Mouse (Mus musculus) adrenal gland, postnatal 36 days (tissue): ENCODE results near the gene Rnf7. TPM values are rescaled to one million over a fixed set of nuclear protein-coding genes. Genes with fewer than 3 reads are reported as not detected.

Experiments
- DNase-seq, 2 experiments: peaks; one replicate each; pipeline ENCODE4 v3.0.0; 2021; ENCODE audit warnings: mixed read lengths in 1 of 2
- total RNA-seq, 2 experiments: library from RNA; stranded (reverse); gene quantifications; 2 replicates each; pipeline ENCODE4 v1.2.3; 2021

Rnf7 gene
- total RNA-seq, 2 experiments from 2014 or later, result 74.9 to 79.7 TPM

- no peak for DNase-seq
These were observed 8.1 kb downstream of the Rnf7 start for GRCm38 (mm10) chr9:96470266-96470974.

GRCm38 (mm10) chr9:96469556-96470265 lies 8.8 kb downstream of the Rnf7 start:
- DNase-seq, result no peak

GRCm38 (mm10) chr9:96463708-96464107 lies 14.8 kb downstream of the Rnf7 start:
- DNase-seq, result peak in 1 of 2 experiments; percentile 34

GRCm38 (mm10) chr9:96461607-96462006 lies 16.9 kb downstream of the Rnf7 start:
- DNase-seq, result no peak

- no peak for DNase-seq
These were observed 18.2 kb downstream of the Rnf7 start for GRCm38 (mm10) chr9:96460117-96460865.

GRCm38 (mm10) chr9:96455618-96456017 lies 22.9 kb downstream of the Rnf7 start:
- DNase-seq, result no peak

DNA sequence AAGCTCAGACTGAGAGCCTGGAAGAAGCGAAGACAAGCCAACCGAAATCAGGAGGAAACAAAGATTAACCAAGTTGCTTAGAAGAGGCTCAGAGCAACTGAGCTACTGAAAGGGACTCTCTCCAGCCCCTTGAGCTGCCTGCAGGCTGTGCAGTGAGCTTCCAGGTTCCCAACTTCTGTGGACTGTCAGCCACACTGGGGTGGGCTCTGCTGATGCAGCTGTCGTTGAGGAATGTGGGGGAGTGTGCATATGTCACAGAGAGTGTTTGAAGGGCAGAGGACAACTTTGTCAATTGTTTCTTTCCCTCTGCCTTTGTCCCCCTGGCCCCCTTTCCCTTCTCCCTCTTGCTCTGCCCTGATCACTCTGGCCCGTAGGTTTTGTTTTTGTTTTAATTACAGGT lies 25.5 kb downstream of the Rnf7 start:
- no peak for DNase-seq

DNA sequence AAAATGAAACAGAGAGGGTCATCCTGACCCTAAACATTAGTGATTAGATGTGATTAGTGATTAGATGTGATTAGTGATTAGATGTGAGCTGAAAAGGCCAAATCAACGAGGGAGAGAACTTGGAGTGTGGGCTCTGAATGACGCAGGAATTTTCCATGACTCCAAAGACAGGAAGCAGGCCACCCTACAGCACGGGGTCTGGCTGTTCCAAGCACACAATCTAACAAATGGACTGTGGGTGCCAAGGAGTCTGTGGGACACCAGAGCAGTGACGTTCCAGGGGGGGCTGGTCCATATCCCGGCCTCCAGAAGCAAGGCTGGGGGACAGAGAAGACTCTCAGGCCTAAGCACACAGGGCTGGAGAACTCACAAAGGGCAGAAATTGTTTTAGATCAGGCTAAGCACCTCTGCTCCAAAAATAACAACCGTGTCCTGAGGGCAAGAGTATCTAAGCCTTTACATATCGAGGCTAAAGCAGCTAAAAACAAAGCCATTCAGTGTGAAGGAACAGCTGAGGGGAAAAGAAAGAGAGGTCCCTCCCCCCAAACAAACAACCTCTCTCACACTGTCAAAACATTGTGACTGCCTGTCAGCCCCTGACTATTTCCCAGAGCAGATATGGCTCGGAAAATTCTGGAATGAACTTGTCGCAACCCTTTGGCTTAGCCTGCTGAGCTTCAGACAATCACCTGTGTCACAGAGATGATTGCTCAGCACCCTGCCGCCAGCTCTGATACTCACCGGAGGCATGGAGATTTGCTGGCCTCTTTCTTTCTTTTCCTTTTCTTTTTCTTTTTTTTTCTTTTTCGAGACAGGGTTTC lies 27.4 kb downstream of the Rnf7 start:
- no peak for DNase-seq

DNA sequence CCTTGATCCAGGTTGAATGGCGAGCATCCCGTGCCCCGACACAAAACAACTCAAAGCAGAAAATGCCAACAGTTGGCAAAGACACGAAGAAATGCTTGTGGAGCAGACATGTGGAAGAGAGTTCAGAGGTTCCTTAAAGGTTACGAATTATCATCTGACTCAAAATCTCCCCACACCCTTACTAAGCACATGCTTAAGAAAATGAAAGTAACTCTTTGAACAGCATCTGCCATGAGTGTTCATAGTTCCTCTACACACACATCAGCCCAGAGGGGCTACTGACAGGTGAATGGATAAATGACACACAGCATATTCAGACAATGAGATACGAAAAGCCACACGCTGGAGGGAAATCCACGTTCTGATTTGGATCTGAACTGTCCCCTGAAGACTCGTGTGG lies 29.0 kb downstream of the Rnf7 start:
- DNase-seq, result no peak

GRCm38 (mm10) chr9:96445351-96445750 lies 33.1 kb downstream of the Rnf7 start:
- DNase-seq, result peak; percentile 7 to 26

- DNase-seq, result peak in 1 of 2 experiments; percentile 12
These were observed 36.4 kb downstream of the Rnf7 start for GRCm38 (mm10) chr9:96442081-96442480.

- peak in 1 of 2 experiments; percentile 62 for DNase-seq
These were observed 40.1 kb downstream of the Rnf7 start for GRCm38 (mm10) chr9:96438334-96438871.

DNA sequence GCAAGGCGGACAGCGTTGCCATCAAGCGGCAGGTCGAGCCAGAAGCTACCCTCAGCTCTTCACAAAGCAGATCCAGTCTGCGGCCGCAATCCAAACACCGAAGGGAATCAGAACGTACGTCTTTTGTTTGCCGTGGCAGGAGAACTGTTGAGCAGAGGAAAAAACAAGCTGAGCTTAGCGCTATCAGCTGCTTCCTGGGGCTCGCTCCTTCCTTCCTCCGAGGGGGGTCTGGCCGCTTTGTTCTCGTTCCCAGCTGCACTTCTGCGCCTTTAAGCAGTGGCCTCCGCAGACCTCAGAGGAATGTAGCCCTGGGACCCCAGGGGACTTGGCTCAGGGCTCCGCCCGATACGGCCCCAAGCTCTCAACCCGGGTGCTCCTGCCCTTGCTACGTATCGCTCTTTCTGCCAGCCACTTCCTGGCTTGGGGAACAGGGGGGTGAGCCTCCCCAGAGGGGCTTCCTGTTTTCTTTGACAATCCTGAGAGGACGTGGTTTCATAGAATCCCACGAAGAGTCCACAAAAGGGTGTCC lies 40.6 kb downstream of the Rnf7 start:
- DNase-seq, result peak; percentile 49 to 70

DNA sequence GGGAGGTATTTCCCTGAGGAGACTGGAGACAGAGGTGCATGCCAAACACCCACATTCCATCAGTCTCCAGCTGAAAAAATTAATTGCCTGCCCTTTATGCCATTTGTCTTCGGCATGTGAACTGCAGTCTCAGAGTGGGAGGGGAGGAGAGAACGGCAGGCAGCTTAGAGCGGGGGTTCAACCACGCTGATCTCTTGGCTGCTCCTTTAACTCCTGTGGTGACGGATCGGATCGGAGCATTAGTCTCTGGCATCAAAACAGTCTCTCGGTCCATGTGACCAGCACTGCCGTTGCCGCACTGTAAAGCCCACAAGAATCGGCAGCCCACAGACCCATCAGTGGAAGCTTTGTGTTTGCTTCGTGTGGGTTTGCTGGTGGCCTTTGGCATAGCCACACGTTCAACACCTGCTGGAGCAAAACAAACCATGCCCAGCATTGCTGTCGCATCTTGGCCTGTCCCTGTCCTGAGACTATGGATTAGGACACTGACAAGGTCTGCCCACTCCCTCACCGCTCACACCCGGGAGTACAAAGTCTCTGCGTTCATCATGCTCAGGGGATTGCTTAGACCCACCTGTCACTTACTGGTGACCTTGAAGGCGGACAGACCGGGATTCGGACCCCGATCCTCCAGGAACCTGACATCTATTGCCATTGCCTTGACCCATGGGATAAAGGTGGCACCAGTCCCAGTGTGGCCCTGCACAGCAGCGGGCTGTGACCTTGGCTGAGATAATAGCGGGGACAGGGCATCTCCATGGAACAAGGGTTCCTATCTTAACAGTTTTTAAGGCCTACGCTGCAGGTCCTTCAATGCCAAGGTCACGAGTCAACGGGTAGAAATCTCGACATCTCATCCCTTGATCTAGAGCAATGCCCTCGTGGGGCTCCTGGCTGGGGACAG lies 41.3 kb downstream of the Rnf7 start:
- DNase-seq, result peak; percentile 73 to 79

GRCm38 (mm10) chr9:96432575-96432974 lies 45.9 kb downstream of the Rnf7 start:
- DNase-seq, result no peak

DNA sequence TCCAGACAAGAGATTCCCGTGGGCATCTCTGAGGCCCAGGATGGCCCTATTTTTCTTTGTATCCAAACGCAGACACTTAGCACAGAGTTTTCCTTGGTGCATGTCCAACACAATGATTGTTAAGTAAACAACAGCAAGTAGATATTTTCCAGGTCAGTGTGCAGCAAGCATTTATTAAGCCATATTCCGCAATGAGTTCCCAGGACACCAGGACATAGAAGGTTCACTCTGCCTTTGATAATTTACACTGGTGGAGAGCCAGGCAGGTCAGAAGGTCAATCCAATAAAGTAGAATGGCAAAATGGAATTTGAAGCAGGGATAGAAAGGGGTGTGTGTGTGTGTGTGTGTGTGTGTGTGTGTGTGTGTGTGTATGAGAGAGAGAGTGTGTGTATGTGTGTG lies 47.4 kb downstream of the Rnf7 start:
- DNase-seq, result no peak

- no peak for DNase-seq
These were observed 50.0 kb downstream of the Rnf7 start for GRCm38 (mm10) chr9:96428336-96429046.

DNA sequence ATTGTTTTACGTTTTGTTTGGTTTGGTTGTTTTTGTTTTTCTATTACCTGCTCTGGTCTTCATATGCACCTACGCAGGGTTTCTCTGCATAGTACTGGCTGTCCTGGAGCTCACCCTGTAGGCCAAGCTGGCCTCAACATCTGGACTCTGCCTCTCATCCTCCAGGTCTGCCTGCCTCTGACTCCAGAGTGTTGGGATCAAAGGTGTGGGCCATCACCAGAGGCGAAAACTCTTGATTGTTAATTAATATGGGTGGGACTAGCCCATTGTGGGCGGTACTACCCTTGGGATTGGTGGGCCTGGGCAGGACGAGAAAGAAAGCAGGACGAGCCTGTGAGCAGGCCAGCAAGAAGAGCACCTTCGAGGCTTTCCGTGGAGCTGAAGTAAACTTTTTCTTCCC lies 54.4 kb downstream of the Rnf7 start:
- no peak for DNase-seq
